Mouse (Mus musculus) neural tube, embryonic 11.5 days (tissue): Measurements from ENCODE around the gene Galns. TPM values are rescaled to one million over a fixed set of nuclear protein-coding genes. Genes with fewer than 3 reads are reported as not detected.

Experiments used
- ATAC-seq: fragments of 200-750 bp; cut with Nextera tagmentation; 2 replicates; pipeline ENCODE4 v1.8.0; 2017; ENCODE audit warnings: moderate number of reproducible peaks, mild to moderate bottlenecking, moderate TSS enrichment, moderate library complexity; ENCODE audit not compliant: insufficient read depth, low FRiP score, low TSS enrichment
- DNase-seq: peaks from one replicate; pipeline ENCODE4 v3.0.0-alpha.2; 2015; ENCODE audit warnings: low spot score
- H3K27ac ChIP-seq: fragments of 300-500 bp; sonication (generic); 2 replicates; pipeline ENCODE4 v1.5.1; 2014; ENCODE audit warnings: low read depth, mild to moderate bottlenecking, low read length
- H3K27me3 ChIP-seq: fragments of 300-500 bp; sonication (generic); 2 replicates; pipeline ENCODE4 v1.6.1; 2014; ENCODE audit warnings: mild to moderate bottlenecking, low read length, mixed read lengths; ENCODE audit not compliant: control insufficient read depth, insufficient read depth
- H3K36me3 ChIP-seq: fragments of 300-500 bp; sonication (generic); 2 replicates; pipeline ENCODE4 v1.6.1; 2014; ENCODE audit warnings: mild to moderate bottlenecking, low read length, moderate library complexity, mixed read lengths; ENCODE audit not compliant: control insufficient read depth, insufficient read depth
- H3K4me1 ChIP-seq: fragments of 300-500 bp; sonication (generic); 2 replicates; pipeline ENCODE4 v1.6.1; 2014; ENCODE audit warnings: low read length, mixed read lengths; ENCODE audit not compliant: control insufficient read depth, insufficient read depth
- H3K4me2 ChIP-seq: fragments of 300-500 bp; sonication (generic); 2 replicates; pipeline ENCODE4 v1.6.1; 2014; ENCODE audit warnings: low read depth, mild to moderate bottlenecking, moderate library complexity
- H3K4me3 ChIP-seq: fragments of 300-500 bp; sonication (generic); 2 replicates; pipeline ENCODE4 v1.5.1; 2014; ENCODE audit warnings: low read depth, low read length
- H3K9ac ChIP-seq: fragments of 300-500 bp; sonication (generic); 2 replicates; pipeline ENCODE4 v1.6.1; 2014; ENCODE audit warnings: mild to moderate bottlenecking, low read length
- H3K9me3 ChIP-seq: fragments of 300-500 bp; sonication (generic); 2 replicates; pipeline ENCODE4 v1.6.1; 2016; ENCODE audit warnings: low read length; ENCODE audit not compliant: control insufficient read depth
- WGBS: fragments of 180-500 bp; shearing (Covaris S2); extraction: QIAGEN DNeasy Blood & Tissue Kit; methylation state at CpG from one replicate; pipeline ENCODE4 v1.1.7; 2014; 5-methylcytosine and 5-hydroxymethylcytosine counted together
- polyA plus RNA-seq: library from polyadenylated mRNA; unstranded; fragments of >200 nt; fragmentation: Nextera tagmentation; extraction: Ambion mirVana; gene quantifications from 2 replicates; pipeline ENCODE4 v1.2.1, GENCODE M21; 2014

Gene Galns
- polyA plus RNA-seq, 1 experiment from 2014 or later = 6.6 TPM

GRCm38 (mm10) chr8:122548331-122548730 lies 62.9 kb downstream of the Galns start:
- Histone ChIP-seq H3K4me2 (no peak overlapping the region), H3K4me1 (0 out of 2 replicates have a peak, but pooled peaks cover 4% of the 10 kb centered on the region), H3K27ac (no peak overlapping the region), H3K36me3 (no peaks in the 10 kb centered on the region), H3K4me3 (no peak overlapping the region), H3K9me3 (no peaks in the 10 kb centered on the region), H3K27me3 (peaks cover 19% of the 10 kb centered on the region), H3K9ac (no peak overlapping the region)
- ATAC-seq (no peak), DNase-seq (no peak)
- WGBS = 58% methylated on average over 13 of the region's 13 CpGs

- no peaks in the 10 kb centered on the region for H3K36me3 ChIP-seq
- H3K4me1 ChIP-seq = 0 out of 2 replicates have a peak, but pooled peaks cover 4% of the 10 kb centered on the region
- ATAC-seq (no peak), DNase-seq (no peak)
- no peak overlapping the region for H3K4me2 ChIP-seq
- H3K27ac ChIP-seq = no peak overlapping the region
- H3K9ac ChIP-seq = no peak overlapping the region
- 28% methylated on average over 5 of the region's 5 CpGs for WGBS
- no peaks in the 10 kb centered on the region for H3K9me3 ChIP-seq
- H3K4me3 ChIP-seq = no peak overlapping the region
- H3K27me3 ChIP-seq = peaks cover 19% of the 10 kb centered on the region
These were observed 63.4 kb downstream of the Galns start for GRCm38 (mm10) chr8:122547815-122548214.

GRCm38 (mm10) chr8:122546811-122547453 lies 64.3 kb downstream of the Galns start:
- DNase-seq (no peak), ATAC-seq (no peak)
- H3K36me3 ChIP-seq = no peaks in the 10 kb centered on the region
- H3K4me1 ChIP-seq = 0 out of 2 replicates have a peak, but pooled peaks cover 4% of the 10 kb centered on the region
- no peak overlapping the region for H3K4me3 ChIP-seq
- no peak overlapping the region; the same call in 1 of the 2 replicates for H3K4me2 ChIP-seq
- no peak overlapping the region; the same call in 1 of the 2 replicates for H3K9ac ChIP-seq
- H3K27ac ChIP-seq = no peak overlapping the region
- peaks cover 18% of the 10 kb centered on the region for H3K27me3 ChIP-seq
- 55% methylated on average over 24 of the region's 24 CpGs for WGBS
- no peaks in the 10 kb centered on the region for H3K9me3 ChIP-seq

GRCm38 (mm10) chr8:122546066-122546755 lies 65.1 kb downstream of the Galns start:
- DNase-seq = no peak
- 80% methylated on average over 7 of the region's 7 CpGs for WGBS
- 0 out of 2 replicates have a peak, but pooled peaks cover 4% of the 10 kb centered on the region for H3K4me1 ChIP-seq
- no peak for ATAC-seq
- peaks cover 11% of the 10 kb centered on the region for H3K27me3 ChIP-seq
- H3K9me3 ChIP-seq = no peaks in the 10 kb centered on the region
- no peak overlapping the region; the same call in 1 of the 2 replicates for H3K9ac ChIP-seq
- no peak overlapping the region for H3K27ac ChIP-seq
- H3K4me3 ChIP-seq = no peak overlapping the region
- no peak overlapping the region; the same call in 1 of the 2 replicates for H3K4me2 ChIP-seq
- no peaks in the 10 kb centered on the region for H3K36me3 ChIP-seq

DNA sequence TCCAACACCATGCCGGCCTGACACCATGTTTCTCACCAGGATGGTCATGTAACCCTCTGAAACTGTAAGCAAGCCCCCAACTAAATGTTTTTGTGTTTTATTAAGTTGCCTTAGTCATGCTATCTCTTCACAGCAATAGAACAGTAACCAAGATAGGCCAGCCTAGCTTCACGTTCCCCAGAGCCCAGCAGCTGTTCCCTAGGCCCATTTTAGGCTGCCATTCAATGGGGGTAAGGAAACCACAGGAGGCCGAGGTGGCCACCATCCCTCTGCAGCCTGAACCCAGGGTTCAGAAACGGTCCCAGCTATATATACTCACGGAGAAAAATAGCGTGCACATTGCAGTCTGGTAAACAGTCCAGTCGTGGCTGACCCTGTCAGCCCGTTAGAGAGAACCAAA lies 67.1 kb downstream of the Galns start:
- Histone ChIP-seq H3K9ac (no peak overlapping the region), H3K4me3 (no peak overlapping the region), H3K27ac (no peak overlapping the region), H3K27me3 (no peaks in the 10 kb centered on the region), H3K36me3 (no peaks in the 10 kb centered on the region), H3K4me1 (no peaks in the 10 kb centered on the region), H3K4me2 (no peak overlapping the region), H3K9me3 (no peaks in the 10 kb centered on the region)
- ATAC-seq (no peak), DNase-seq (no peak)
- 91% methylated on average over 8 of the region's 8 CpGs for WGBS

DNA sequence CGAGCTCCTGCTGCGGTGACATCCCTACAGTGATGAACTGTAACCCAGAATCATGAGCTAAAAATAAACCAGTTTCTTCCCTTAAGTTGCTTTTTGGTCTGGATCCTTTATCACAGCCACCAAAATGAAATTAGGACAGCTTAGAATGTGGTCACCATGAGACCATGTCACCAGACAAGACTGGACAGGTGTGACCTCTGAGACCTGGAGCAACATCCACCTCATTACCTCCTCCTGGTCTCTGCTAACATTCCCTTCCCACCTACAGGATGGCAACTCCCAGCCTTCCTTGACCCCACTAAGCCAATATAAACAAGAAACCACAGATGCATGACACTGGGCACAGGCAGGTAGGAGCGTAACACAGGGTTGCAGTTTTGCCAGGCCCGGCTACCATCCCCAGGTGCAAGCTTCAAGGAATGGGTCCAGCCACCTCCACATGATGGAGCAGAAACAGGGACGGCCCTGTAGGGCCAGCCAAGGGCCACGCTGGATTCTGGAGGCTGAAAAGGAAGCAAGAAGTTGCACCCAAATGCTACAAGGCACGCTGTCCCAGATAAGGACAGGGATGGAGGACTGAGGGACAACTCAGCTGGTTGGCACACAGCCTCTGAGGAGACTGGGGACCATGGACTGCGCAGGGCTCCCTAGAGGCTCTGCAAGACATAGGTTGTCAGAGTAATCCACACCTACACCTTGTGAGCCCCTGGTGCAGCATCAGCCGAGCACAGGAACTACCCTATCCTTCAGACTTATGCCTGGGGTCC lies 72.8 kb downstream of the Galns start:
- Histone ChIP-seq H3K4me1 (0 out of 2 replicates have a peak, but pooled peaks cover 3% of the 10 kb centered on the region), H3K27me3 (no peaks in the 10 kb centered on the region), H3K4me3 (no peak overlapping the region), H3K36me3 (no peaks in the 10 kb centered on the region), H3K4me2 (no peak overlapping the region), H3K9me3 (no peaks in the 10 kb centered on the region), H3K9ac (no peak overlapping the region), H3K27ac (no peak overlapping the region)
- no peak for DNase-seq
- no peak for ATAC-seq
- WGBS = 93% methylated on average over 9 of the region's 9 CpGs

GRCm38 (mm10) chr8:122537812-122538211 lies 73.5 kb downstream of the Galns start:
- DNase-seq (no peak), ATAC-seq (no peak)
- H3K4me3 ChIP-seq = no peak overlapping the region
- H3K9ac ChIP-seq = no peak overlapping the region
- H3K4me2 ChIP-seq = no peak overlapping the region
- no peaks in the 10 kb centered on the region for H3K9me3 ChIP-seq
- 91% methylated on average over 2 of the region's 2 CpGs for WGBS
- no peaks in the 10 kb centered on the region for H3K36me3 ChIP-seq
- no peaks in the 10 kb centered on the region for H3K27me3 ChIP-seq
- H3K27ac ChIP-seq = no peak overlapping the region
- 0 out of 2 replicates have a peak, but pooled peaks cover 3% of the 10 kb centered on the region for H3K4me1 ChIP-seq

DNA sequence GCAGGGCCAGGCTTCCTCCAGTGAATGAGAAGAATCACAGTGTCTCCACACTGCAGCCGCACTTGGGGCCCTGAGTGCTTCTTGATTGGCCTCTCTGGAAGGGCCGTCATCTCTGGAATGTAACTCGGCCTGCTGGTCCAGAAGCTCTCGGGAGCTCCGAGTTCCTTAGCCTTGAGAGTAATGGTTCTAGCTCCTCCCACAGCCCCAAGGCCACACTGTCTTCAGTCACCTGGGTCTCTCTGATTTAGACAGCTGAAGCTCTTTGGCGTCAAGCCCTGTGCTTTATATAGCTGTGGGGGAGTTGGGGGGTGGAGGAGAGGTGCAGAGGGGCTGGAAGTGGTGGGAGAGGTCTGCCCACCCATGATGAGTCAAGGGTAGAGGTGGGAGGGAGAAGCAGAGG lies 74.2 kb downstream of the Galns start:
- Histone ChIP-seq H3K4me3 (no peak overlapping the region), H3K9ac (no peak overlapping the region), H3K27me3 (no peaks in the 10 kb centered on the region), H3K4me1 (0 out of 2 replicates have a peak, but pooled peaks cover 3% of the 10 kb centered on the region), H3K9me3 (no peaks in the 10 kb centered on the region), H3K4me2 (no peak overlapping the region), H3K36me3 (no peaks in the 10 kb centered on the region), H3K27ac (no peak overlapping the region)
- 44% methylated on average over 6 of the region's 6 CpGs for WGBS
- ATAC-seq = no peak
- DNase-seq = no peak
